Mouse (Mus musculus) heart, embryonic 16.5 days (tissue): ENCODE data around the gene Hpn. TPM values are rescaled to one million over a fixed set of nuclear protein-coding genes. Genes with fewer than 3 reads are reported as not detected.

Source experiments
- ATAC-seq: fragments of 200-750 bp; cut with Nextera tagmentation; replicated peaks from 2 replicates; pipeline ENCODE4 v1.8.0; 2017; ENCODE audit warnings: moderate number of reproducible peaks; ENCODE audit not compliant: insufficient read depth, low FRiP score; ENCODE audit errors: extremely low read depth
- H3K27ac ChIP-seq: fragments of 300-500 bp; sonication (generic); 2 replicates; pipeline ENCODE4 v1.5.1; 2014; ENCODE audit warnings: mild to moderate bottlenecking, low read length, control low read depth, moderate library complexity
- H3K27me3 ChIP-seq: fragments of 300-500 bp; sonication (generic); 2 replicates; pipeline ENCODE4 v1.6.1; 2014; ENCODE audit warnings: low read length, mixed read lengths; ENCODE audit not compliant: control insufficient read depth, insufficient read depth
- H3K36me3 ChIP-seq: fragments of 300-500 bp; sonication (generic); 2 replicates; pipeline ENCODE4 v1.6.1; 2014; ENCODE audit not compliant: control insufficient read depth, insufficient read depth
- H3K4me1 ChIP-seq: fragments of 300-500 bp; sonication (generic); 2 replicates; pipeline ENCODE4 v1.6.1; 2014; ENCODE audit warnings: low read length, mixed read lengths; ENCODE audit not compliant: control insufficient read depth, insufficient read depth
- H3K4me2 ChIP-seq: fragments of 300-500 bp; sonication (generic); 2 replicates; pipeline ENCODE4 v1.6.1; 2014; ENCODE audit warnings: low read depth, mild to moderate bottlenecking, control low read depth, low read length
- H3K4me3 ChIP-seq: fragments of 300-500 bp; sonication (generic); 2 replicates; pipeline ENCODE4 v1.5.1; 2014; ENCODE audit warnings: mild to moderate bottlenecking, control low read depth, low read length
- H3K9ac ChIP-seq: fragments of 300-500 bp; sonication (generic); 2 replicates; pipeline ENCODE4 v1.6.1; 2014; ENCODE audit warnings: low read length, control low read depth
- H3K9me3 ChIP-seq: fragments of 300-500 bp; sonication (generic); replicated peaks from 2 replicates; pipeline ENCODE4 v1.6.1; 2016; ENCODE audit warnings: low read length; ENCODE audit not compliant: control insufficient read depth
- WGBS: fragments of 180-500 bp; shearing (Covaris S2); extraction: QIAGEN DNeasy Blood & Tissue Kit; methylation state at CpG from one replicate; pipeline ENCODE4 v1.1.7; 2014; 5-methylcytosine and 5-hydroxymethylcytosine counted together
- polyA plus RNA-seq: library from polyadenylated mRNA; unstranded; fragments of >200 nt; fragmentation: Nextera tagmentation; extraction: Ambion mirVana; gene quantifications from 2 replicates; pipeline ENCODE4 v1.2.1, GENCODE M21; 2015

The Hpn gene
- polyA plus RNA-seq, 1 experiment from 2014 or later, result 2.6 TPM

DNA sequence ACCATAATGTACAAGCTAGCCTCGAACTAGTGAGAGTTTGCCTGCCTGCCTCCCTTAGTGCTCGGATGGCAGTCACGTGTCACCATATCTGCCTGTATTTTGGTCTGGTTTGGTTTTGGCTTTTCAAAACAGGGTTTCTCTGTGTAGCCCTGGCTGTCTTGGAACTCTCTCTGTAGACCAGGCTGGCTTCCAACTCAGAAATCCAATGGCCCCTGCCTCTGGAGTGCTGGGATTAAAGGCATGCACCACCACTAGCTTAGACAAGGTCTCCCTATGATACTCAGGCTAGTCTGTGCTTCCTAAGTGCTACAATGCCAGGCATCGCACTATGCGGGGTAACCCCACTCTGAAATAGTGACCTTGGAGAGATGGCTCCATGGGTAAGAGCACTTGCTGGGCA is 5.3 kb downstream of the Hpn start:
- Histone ChIP-seq H3K9me3 (no peaks in the 10 kb centered on the region), H3K9ac (no peak overlapping the region), H3K4me3 (no peak overlapping the region), H3K36me3 (no peaks in the 10 kb centered on the region), H3K4me1 (peaks cover 24% of the 10 kb centered on the region), H3K27ac (no peak overlapping the region), H3K4me2 (no peak overlapping the region), H3K27me3 (no peaks in the 10 kb centered on the region)
- ATAC-seq, result no peak
- WGBS, result 78% methylated on average over 5 of the region's 5 CpGs

DNA sequence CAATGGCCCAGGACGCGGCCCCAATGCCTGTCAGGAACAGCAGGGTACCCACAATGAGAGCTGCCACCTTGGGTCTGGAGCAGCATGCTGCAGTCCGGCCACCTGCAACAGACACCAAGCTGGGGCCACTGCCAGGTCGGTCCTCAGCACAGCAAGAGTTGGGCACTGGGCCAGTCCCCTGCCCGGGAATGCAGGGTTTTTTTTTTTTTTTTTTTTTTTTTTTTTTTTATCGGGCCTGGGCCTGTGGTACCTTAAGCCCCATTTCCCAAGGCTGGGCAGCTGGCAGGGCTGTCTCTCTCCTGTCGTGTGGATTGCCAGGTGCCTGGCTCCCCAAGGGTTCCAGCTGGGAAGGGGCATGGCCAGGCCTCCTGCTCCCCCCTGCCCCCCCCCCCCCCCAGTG is 6.0 kb downstream of the Hpn start:
- Histone ChIP-seq H3K9ac (no peak overlapping the region), H3K4me3 (no peak overlapping the region), H3K27ac (peak overlapping the region; percentile 9; the same call in 1 of the 2 replicates), H3K27me3 (peaks cover 3% of the 10 kb centered on the region), H3K4me1 (peaks cover 24% of the 10 kb centered on the region), H3K4me2 (no peak overlapping the region), H3K36me3 (no peaks in the 10 kb centered on the region), H3K9me3 (no peaks in the 10 kb centered on the region)
- peak; percentile 62 for ATAC-seq
- 31% methylated on average over 7 of the region's 7 CpGs for WGBS

DNA sequence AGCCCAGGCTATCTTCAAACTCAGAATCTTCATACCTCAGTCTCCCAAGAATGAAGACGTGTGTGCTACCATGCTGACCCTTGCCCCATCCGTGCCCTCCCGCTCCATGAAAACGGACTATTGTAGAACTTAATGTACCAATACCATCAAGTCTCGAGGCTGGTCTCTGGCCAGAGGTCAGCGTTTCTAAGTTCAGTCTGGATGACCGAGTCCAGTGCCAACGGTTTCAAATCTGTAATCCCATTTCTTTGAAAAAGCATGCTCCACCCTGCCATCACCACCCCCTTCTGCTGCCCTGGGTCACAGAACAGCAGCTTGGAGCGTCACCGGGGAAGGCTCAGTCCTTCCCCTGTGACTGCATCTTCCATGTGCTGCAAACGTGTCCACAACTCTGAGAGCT is 7.3 kb downstream of the Hpn start:
- no peak for ATAC-seq
- H3K9me3 ChIP-seq, result no peaks in the 10 kb centered on the region

DNA sequence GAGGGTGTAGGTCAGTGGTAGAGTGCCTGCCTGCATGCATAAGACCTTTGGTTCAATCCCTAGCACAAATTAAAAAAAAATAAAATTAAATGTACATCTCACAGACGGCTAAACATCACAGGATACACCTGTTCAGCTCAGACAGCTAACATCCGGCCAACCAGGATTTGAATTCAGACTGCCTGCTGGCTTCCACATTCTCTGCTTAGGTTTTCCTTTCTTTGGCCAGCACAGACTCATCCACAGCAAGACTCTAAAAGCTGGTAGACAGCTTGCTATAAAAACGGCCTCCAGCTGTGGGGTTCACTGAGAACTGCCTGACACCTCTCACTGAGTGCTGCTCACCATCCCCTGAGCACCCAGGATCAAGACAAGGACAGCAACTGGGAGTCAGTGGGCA is 8.9 kb downstream of the Hpn start:
- no peak overlapping the region for H3K4me2 ChIP-seq
- 55% methylated on average over 3 of the region's 3 CpGs for WGBS
- no peaks in the 10 kb centered on the region for H3K9me3 ChIP-seq
- H3K4me1 ChIP-seq, result peaks cover 19% of the 10 kb centered on the region
- H3K27ac ChIP-seq, result no peak overlapping the region
- no peaks in the 10 kb centered on the region for H3K36me3 ChIP-seq
- no peak overlapping the region for H3K9ac ChIP-seq
- ATAC-seq, result no peak
- H3K27me3 ChIP-seq, result peaks cover 8% of the 10 kb centered on the region
- no peak overlapping the region for H3K4me3 ChIP-seq

More for the DNA sequence above, 7.3 kb downstream of the Hpn start:
- no peak overlapping the region for H3K4me3 ChIP-seq
- H3K27me3 ChIP-seq, result peaks cover 8% of the 10 kb centered on the region
- H3K27ac ChIP-seq, result no peak overlapping the region
- H3K4me2 ChIP-seq, result no peak overlapping the region
- WGBS, result 85% methylated on average over 11 of the region's 11 CpGs
- H3K9ac ChIP-seq, result no peak overlapping the region
- H3K4me1 ChIP-seq, result peaks cover 24% of the 10 kb centered on the region
- no peaks in the 10 kb centered on the region for H3K36me3 ChIP-seq

DNA sequence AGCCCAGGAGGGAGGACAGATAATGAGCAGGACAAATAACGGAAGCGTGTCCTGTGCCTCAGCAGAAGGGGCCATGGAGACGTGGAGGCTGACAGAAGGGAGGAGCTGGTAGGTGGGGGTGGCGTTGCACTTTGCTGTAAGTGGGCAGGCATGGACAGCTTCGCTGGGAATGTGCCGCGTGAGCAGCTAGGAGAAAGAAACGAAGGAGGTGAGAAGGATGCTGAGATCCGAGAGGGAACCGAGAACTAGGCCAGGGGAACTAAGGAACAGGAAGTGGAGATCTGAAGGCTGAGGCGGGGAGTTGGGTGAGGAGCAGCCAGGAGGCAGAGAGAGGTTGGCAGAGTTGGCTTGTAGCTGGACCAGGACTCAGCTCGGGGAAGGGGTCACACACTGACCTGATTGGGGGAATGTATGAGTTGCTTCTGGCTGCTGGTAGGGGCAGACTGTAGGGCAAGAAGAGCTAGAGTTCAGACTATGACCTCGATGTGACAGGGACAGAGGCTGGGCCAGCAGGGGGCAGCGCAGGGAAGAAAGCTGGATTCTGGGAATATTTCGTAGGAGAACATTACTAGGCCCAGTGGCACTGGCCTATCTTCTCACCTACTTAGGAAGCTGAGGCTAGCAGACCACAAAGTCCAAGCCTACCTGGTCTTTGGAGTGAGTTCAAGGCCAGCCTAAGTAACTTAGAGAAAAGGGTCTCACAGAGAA is 9.9 kb downstream of the Hpn start:
- no peak for ATAC-seq
- Histone ChIP-seq H3K27ac (no peak overlapping the region), H3K9ac (no peak overlapping the region), H3K27me3 (peaks cover 8% of the 10 kb centered on the region), H3K36me3 (no peaks in the 10 kb centered on the region), H3K9me3 (no peaks in the 10 kb centered on the region), H3K4me2 (no peak overlapping the region), H3K4me3 (no peak overlapping the region), H3K4me1 (peaks cover 18% of the 10 kb centered on the region)
- WGBS, result 37% methylated on average over 15 of the region's 15 CpGs

DNA sequence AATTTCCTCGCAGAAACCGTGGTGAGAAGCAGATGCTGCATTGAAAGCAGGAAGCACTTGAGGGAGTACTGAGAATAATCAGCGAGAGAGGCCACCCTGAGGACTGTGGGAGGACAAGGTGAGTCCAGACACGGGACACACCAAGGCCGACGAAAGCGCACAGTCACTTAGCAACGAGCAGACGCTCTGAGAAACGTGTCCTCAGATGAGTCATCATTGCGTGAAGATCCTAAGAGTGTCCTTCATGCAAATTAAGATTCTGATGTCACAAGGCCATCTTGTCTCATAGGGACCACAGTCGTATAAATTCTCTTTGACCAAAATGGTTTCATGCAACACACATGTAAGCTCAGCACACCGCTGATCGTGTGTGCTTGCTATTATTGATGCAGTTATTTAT is 14.3 kb downstream of the Hpn start:
- no peak overlapping the region for H3K4me2 ChIP-seq
- no peak for ATAC-seq

DNA sequence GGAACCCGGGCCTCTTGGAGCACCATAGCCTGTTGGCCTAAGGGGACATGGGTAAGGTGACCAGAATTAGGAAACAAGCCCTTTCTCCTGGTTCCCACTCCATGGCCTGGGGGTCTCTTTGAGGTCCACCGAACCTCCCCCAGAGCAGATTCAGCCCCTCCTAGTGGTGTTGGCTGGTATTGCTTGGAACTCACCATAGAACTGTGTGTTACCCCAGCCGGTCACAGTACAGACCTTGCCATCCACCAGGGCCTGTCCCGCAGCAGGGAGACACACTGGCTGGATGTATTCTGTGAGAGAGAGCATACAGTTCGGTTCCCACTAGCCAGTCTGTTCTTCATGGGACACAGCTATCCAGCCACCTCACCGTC is 15.5 kb downstream of the Hpn start:
- WGBS, result 82% methylated on average over 6 of the region's 6 CpGs
- Histone ChIP-seq H3K9ac (no peak overlapping the region), H3K27ac (no peak overlapping the region), H3K36me3 (no peaks in the 10 kb centered on the region), H3K4me3 (no peak overlapping the region), H3K27me3 (peaks cover 11% of the 10 kb centered on the region), H3K9me3 (no peaks in the 10 kb centered on the region), H3K4me1 (0 out of 2 replicates have a peak, but pooled peaks cover 2% of the 10 kb centered on the region), H3K4me2 (no peak overlapping the region)
- no peak for ATAC-seq

More for the DNA sequence above, 14.3 kb downstream of the Hpn start:
- 58% methylated on average over 14 of the region's 14 CpGs for WGBS
- no peaks in the 10 kb centered on the region for H3K36me3 ChIP-seq
- H3K4me3 ChIP-seq, result no peak overlapping the region
- H3K9ac ChIP-seq, result no peak overlapping the region
- H3K9me3 ChIP-seq, result no peaks in the 10 kb centered on the region
- H3K4me1 ChIP-seq, result peaks cover 9% of the 10 kb centered on the region; the same call in 1 of the 2 replicates
- H3K27ac ChIP-seq, result no peak overlapping the region
- peaks cover 8% of the 10 kb centered on the region for H3K27me3 ChIP-seq

DNA sequence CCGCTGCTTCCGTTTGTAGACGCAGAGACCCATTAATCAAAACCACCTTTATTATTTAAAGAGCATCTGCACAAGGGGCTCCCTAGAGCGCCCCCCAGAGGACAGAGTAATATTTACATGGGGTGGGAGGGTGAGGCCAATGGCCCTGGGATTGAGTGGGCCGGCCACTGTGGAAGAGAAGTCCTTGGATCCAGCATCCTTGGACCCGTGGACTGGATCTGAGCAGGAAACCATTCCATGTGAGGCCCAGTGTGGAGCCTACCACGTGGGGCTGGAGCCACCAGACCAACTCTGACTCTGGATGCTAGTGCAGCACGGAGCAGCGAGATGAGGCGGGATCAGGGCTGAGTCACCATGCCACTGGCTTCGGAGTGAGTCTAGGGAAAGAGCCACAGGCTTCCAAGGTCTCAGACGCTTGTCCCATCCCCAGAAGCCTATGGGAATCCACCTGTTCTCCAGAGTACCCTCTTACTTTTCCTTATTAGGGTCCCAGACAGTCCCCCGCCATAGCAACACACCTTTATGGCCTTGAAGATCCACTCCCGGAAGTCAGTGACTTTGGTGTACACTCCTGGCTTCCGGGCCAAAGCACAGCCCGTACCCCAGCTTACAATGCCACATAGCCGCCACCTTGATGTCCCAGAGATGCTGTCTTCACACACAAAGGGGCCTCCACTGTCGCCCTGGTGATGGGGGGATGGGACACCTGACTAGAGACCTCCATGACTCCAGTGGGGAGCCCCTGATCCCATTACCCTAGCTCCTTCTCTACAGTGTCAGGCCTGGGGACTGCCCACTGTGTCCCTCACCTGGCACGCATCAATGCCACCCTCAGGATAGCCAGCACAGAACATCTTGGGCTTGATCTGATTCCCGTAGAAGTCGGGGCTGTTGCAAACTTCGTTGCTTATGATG is 16.1 kb downstream of the Hpn start:
- Histone ChIP-seq H3K9ac (no peak overlapping the region), H3K4me2 (no peak overlapping the region)

More for the DNA sequence above, 16.1 kb downstream of the Hpn start:
- Histone ChIP-seq H3K4me3 (no peak overlapping the region), H3K27me3 (peaks cover 7% of the 10 kb centered on the region), H3K27ac (no peak overlapping the region), H3K9me3 (no peaks in the 10 kb centered on the region), H3K36me3 (no peaks in the 10 kb centered on the region), H3K4me1 (0 out of 2 replicates have a peak, but pooled peaks cover 2% of the 10 kb centered on the region)
- ATAC-seq, result no peak
- 78% methylated on average over 22 of the region's 22 CpGs for WGBS
